Mouse (Mus musculus): ENCODE data around the gene Cbx1. TPM values are rescaled to one million over a fixed set of nuclear protein-coding genes. Genes with fewer than 3 reads are reported as not detected.

The Cbx1 gene
- total and polyA plus RNA-seq, 3 experiments, result 132 to 368 (median 152) TPM

DNA sequence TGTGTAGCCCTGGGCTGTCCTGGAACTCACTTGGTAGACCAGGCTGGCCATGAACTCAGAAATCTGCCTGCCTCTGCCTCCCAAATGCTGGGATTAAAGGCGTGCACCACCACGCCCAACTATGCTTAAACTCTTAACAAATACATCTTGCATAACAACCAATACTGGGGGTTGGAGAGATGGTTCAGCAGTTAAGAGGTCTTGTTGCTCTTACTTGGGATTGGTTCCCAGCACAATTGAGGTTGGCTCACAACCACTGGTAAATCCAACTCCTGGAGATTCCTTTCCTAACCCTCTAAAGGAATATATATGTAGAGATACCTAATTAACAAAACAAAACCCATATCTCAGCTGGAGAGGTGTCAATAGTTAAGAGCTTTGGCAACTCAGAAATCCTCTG lies 7.2 kb downstream of the Cbx1 start:
- H3K9me3 ChIP-seq (replicated peaks; ENCODE audit: insufficient read depth, low read length), result no peaks in the 10 kb centered on the region
- no peaks in the 10 kb centered on the region for H3K27me3 ChIP-seq (ENCODE audit: control insufficient read depth in 1 of 2, insufficient read depth in 2 of 2, low read length in 2 of 2)
- H3K36me3 ChIP-seq (ENCODE audit: control insufficient read depth in 1 of 2, insufficient read depth in 2 of 2, low read length in 2 of 2), result peaks cover 10 to 26% of the 10 kb centered on the region in 2 experiments

GRCm38 (mm10) chr11:96796586-96796985 lies 7.7 kb downstream of the Cbx1 start:
- peaks cover 12 to 31% of the 10 kb centered on the region in 2 experiments for H3K36me3 ChIP-seq (ENCODE audit: control insufficient read depth in 1 of 2, insufficient read depth in 2 of 2, low read length in 2 of 2)
- H3K9ac ChIP-seq (ENCODE audit: control insufficient read depth, low read depth, low read length, poor library complexity, severe bottlenecking), result no peak overlapping the region
- H3K4me3 ChIP-seq (ENCODE audit: control insufficient read depth in 1 of 2, insufficient read depth in 1 of 2, low read depth in 2 of 2, low read length in 2 of 2), result no peak overlapping the region
- no peaks in the 10 kb centered on the region; a peak in 2 of 4 replicates for H3K4me1 ChIP-seq (ENCODE audit: control insufficient read depth in 1 of 2, insufficient read depth in 2 of 2, low read length in 2 of 2)
- no peaks in the 10 kb centered on the region for H3K27me3 ChIP-seq (ENCODE audit: control insufficient read depth in 1 of 2, insufficient read depth in 2 of 2, low read length in 2 of 2)
- peaks cover 51% of the 10 kb centered on the region for H3K79me2 ChIP-seq (ENCODE audit: control insufficient read depth, insufficient read depth, low read length, poor library complexity)
- H3K9me3 ChIP-seq (replicated peaks; ENCODE audit: insufficient read depth, low read length), result no peaks in the 10 kb centered on the region
- no peak overlapping the region for H3K27ac ChIP-seq (ENCODE audit: control insufficient read depth, low read depth, low read length)
- peak; percentile 53 for DNase-seq (ENCODE audit: low read depth, low spot score)
- TF ChIP-seq SMC3 (IDR thresholded peaks at IDR 0.05; ENCODE audit: low read depth, low read length), result peak; percentile 40; the same call in 1 of the 2 replicates
- TF ChIP-seq CTCF (IDR thresholded peaks at IDR 0.05 in 2 of 3, conservative IDR thresholded peaks at IDR 0.05 in 1 of 3; ENCODE audit: control insufficient read depth in 1 of 3, insufficient read depth in 1 of 3, low read depth in 2 of 3, low read length in 3 of 3, poor library complexity in 1 of 3, severe bottlenecking in 1 of 3), result peak in 2 of 3 experiments; percentile 18 to 72; a peak in 3 of 6 replicates
- TF ChIP-seq CHD2 (IDR thresholded peaks at IDR 0.05; ENCODE audit: low read length), result no peak
- 0 out of 2 replicates have a peak, but pooled peaks have one; percentile 6 for TF ChIP-seq RAD21 (IDR thresholded peaks at IDR 0.05; ENCODE audit: low read depth, low read length)
- peak; percentile 50; the same call in 1 of the 2 replicates for TF ChIP-seq MAX (IDR thresholded peaks at IDR 0.05; ENCODE audit: low read length)
- TF ChIP-seq ZNF384 (IDR thresholded peaks at IDR 0.05; ENCODE audit: low read depth, low read length), result peak; percentile 61; the same call in 1 of the 2 replicates
- no peak for TF ChIP-seq EP300 (IDR thresholded peaks at IDR 0.05; ENCODE audit: low read depth in 1 of 2, low read length in 2 of 2)
- TF ChIP-seq NELFE (IDR thresholded peaks at IDR 0.05; ENCODE audit: low read depth, low read length), result no peak
- no peak for TF ChIP-seq NRF1 (IDR thresholded peaks at IDR 0.05; ENCODE audit: insufficient read depth, low read depth, low read length, poor library complexity, severe bottlenecking)
- TF ChIP-seq RCOR1 (IDR thresholded peaks at IDR 0.05; ENCODE audit: low read depth, low read length), result no peak
- no peak for TF ChIP-seq ZC3H11A (IDR thresholded peaks at IDR 0.05; ENCODE audit: low read depth, low read length)
- peak; percentile 86 for TF ChIP-seq MYC (IDR thresholded peaks at IDR 0.05; ENCODE audit: low read depth, low read length)

More for the DNA sequence above, 7.2 kb downstream of the Cbx1 start:
- Histone ChIP-seq H3K9ac (ENCODE audit: control insufficient read depth, low read depth, low read length, poor library complexity, severe bottlenecking) (no peak overlapping the region), H3K27ac (ENCODE audit: control insufficient read depth, low read depth, low read length) (no peak overlapping the region), H3K4me3 (ENCODE audit: control insufficient read depth in 1 of 2, insufficient read depth in 1 of 2, low read depth in 2 of 2, low read length in 2 of 2) (no peak overlapping the region), H3K4me1 (ENCODE audit: control insufficient read depth in 1 of 2, insufficient read depth in 2 of 2, low read length in 2 of 2) (no peaks in the 10 kb centered on the region; a peak in 2 of 4 replicates), H3K79me2 (ENCODE audit: control insufficient read depth, insufficient read depth, low read length, poor library complexity) (peaks cover 54% of the 10 kb centered on the region)
- TF ChIP-seq RCOR1 (IDR thresholded peaks at IDR 0.05; ENCODE audit: low read depth, low read length) (no peak), TCF12 (IDR thresholded peaks at IDR 0.05; ENCODE audit: low read depth, low read length) (no peak), USF1 (IDR thresholded peaks at IDR 0.05; ENCODE audit: low read depth, low read length) (no peak), MAZ (IDR thresholded peaks at IDR 0.05; ENCODE audit: low read depth, low read length) (no peak), POLR2AphosphoS2 (IDR thresholded peaks at IDR 0.05; ENCODE audit: low read length) (no peak), USF2 (IDR thresholded peaks at IDR 0.05; ENCODE audit: borderline replicate concordance in 1 of 2, insufficient read depth in 1 of 2, low read depth in 1 of 2, low read length in 2 of 2) (no peak), POLR2AphosphoS5 (IDR thresholded peaks at IDR 0.05; ENCODE audit: borderline replicate concordance, low read depth, low read length) (no peak)
- no peak for DNase-seq (ENCODE audit: low read depth, low spot score)

Data from MEL (cell line).